Mouse (Mus musculus) cerebellum, postnatal 36 days (tissue): Measurements from ENCODE around the gene Ptms.

ENCODE experiments used
- DNase-seq, 2 experiments: peaks; one replicate each; pipeline ENCODE4 v3.0.0; 2021 to 2022; ENCODE audit warnings: mixed read lengths in 2 of 2

Ptms gene

GRCm38 (mm10) chr6:124925941-124926340 lies 6.0 kb upstream of the Ptms start:
- no peak for DNase-seq

GRCm38 (mm10) chr6:124925173-124925793 lies 5.4 kb upstream of the Ptms start:
- DNase-seq, result no peak

GRCm38 (mm10) chr6:124921539-124921938 lies 1.6 kb upstream of the Ptms start:
- DNase-seq, result no peak

- no peak for DNase-seq
Measured at GRCm38 (mm10) chr6:124920318-124921085, 599 bp upstream of the Ptms start.

GRCm38 (mm10) chr6:124918890-124919627 lies 844 bp downstream of the Ptms start:
- DNase-seq, result no peak

GRCm38 (mm10) chr6:124918331-124918690 lies 1.6 kb downstream of the Ptms start:
- no peak for DNase-seq

- DNase-seq, result peak; percentile 88 to 95
Measured at GRCm38 (mm10) chr6:124917518-124918330, 2.2 kb downstream of the Ptms start.

GRCm38 (mm10) chr6:124916695-124917517 lies 3.0 kb downstream of the Ptms start:
- peak; percentile 94 to 97 for DNase-seq

GRCm38 (mm10) chr6:124915942-124916694 lies 3.8 kb downstream of the Ptms start:
- no peak for DNase-seq

- DNase-seq, result no peak
Measured at GRCm38 (mm10) chr6:124915160-124915941, 4.6 kb downstream of the Ptms start.

- no peak for DNase-seq
Measured at GRCm38 (mm10) chr6:124914511-124914910, 5.4 kb downstream of the Ptms start.

GRCm38 (mm10) chr6:124913721-124914285 lies 6.1 kb downstream of the Ptms start:
- DNase-seq, result no peak

GRCm38 (mm10) chr6:124913214-124913613 lies 6.7 kb downstream of the Ptms start:
- DNase-seq, result no peak

GRCm38 (mm10) chr6:124911533-124912218 lies 8.2 kb downstream of the Ptms start, which contains the start of gene Lag3:
Lag3 (minus strand) TSS chr6:124911705.
- DNase-seq, result no peak

GRCm38 (mm10) chr6:124910032-124910431 lies 9.9 kb downstream of the Ptms start:
- DNase-seq, result no peak

GRCm38 (mm10) chr6:124907767-124908166 lies 12.1 kb downstream of the Ptms start:
- DNase-seq, result no peak

GRCm38 (mm10) chr6:124904991-124905860 lies 14.7 kb downstream of the Ptms start:
- DNase-seq, result no peak
